Mouse (Mus musculus) urinary bladder, postnatal 14 days (tissue): ENCODE results near the gene Ap5m1.
A peak's percentile ranks its signal among the peaks of the same experiment; 100 is the strongest.
"Not testable (repeated sequence)": the region's sequence is repeated elsewhere in the genome, so short reads cannot be mapped to it uniquely, and the experiment has no call there.

ENCODE experiments used
- DNase-seq: peaks from one replicate; pipeline ENCODE4 v3.0.0; 2021; ENCODE audit warnings: low spot score

The Ap5m1 gene

GRCm38 (mm10) chr14:49065529-49066273, at the start of gene Ap5m1:
Gene Ap5m1, plus strand, starts transcription at chr14:49066097.
- peak; percentile 28 for DNase-seq

GRCm38 (mm10) chr14:49019765-49020164, 46.1 kb upstream of the Ap5m1 start:
- no peak for DNase-seq

GRCm38 (mm10) chr14:49027040-49027778, 38.7 kb upstream of the Ap5m1 start:
- DNase-seq = no peak

- no peak for DNase-seq
Measured at GRCm38 (mm10) chr14:49027779-49028368, 38.0 kb upstream of the Ap5m1 start.

GRCm38 (mm10) chr14:49028991-49029390, 36.9 kb upstream of the Ap5m1 start:
- DNase-seq = no peak

GRCm38 (mm10) chr14:49045610-49046009, 20.3 kb upstream of the Ap5m1 start:
- DNase-seq = no peak

DNA sequence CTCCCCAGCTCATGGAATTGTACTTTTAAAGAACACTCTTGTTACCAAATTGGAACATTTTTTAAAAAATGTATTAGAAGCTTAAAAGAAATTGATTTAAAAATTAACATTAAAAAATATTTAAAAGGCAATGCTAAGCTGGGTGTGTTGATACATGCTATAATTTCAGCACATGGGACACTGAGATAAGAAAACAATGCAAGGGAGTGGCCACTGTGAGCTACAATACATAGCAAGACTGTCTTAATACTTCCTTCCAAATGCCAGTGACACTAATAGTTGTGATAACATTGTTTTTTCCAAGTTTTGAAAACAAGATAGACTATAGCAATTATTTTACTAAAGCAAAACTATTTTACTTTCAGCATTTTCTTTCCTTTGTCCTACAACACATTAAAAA, 16.4 kb upstream of the Ap5m1 start:
- no peak for DNase-seq

DNA sequence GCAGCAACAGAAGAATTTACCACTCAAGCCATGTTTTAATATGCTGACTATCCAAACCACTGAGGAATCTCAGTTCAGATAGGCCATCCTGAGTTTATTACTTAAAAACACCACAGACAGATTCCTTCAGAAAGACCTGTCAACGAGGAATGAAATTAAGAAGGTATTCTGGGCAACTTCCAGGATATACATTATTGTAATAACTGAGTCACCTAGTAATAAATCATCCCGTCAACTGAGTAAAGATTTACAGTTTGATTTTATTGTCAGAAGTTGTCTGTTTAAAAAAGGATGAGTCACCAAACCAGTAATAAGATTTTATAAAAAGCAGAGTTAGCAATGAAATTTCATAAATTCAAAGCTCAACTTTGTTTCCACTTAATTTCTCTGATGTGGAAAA, 2.1 kb upstream of the Ap5m1 start:
- DNase-seq = no peak

GRCm38 (mm10) chr14:49066274-49066823, 452 bp downstream of the Ap5m1 start, which contains the start of gene Exoc5:
Gene Exoc5, minus strand, starts transcription at chr14:49066653.
- peak; percentile 97 for DNase-seq

DNA sequence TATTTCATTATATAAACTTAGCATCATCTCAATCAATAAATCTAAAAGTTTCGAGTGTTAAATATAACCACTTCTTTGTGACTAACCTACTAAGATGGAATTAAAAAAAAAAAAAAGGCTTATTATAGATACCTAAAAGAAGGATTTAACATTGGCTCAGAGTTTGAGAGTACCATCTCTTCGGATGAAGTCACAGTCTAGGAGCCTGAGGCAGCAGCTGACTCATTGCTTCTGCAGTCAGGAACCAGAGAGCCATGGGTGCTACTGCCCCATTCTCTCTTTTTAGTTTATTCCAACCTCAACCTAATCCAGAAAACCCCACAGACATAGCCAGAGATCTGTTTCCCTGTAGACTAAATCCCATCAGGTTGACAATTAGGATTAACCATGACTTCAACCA, 6.9 kb downstream of the Ap5m1 start:
- no peak for DNase-seq

GRCm38 (mm10) chr14:49073896-49074295, 8.0 kb downstream of the Ap5m1 start:
- no peak for DNase-seq

- no peak for DNase-seq
Measured at GRCm38 (mm10) chr14:49074361-49074760, 8.5 kb downstream of the Ap5m1 start.

DNA sequence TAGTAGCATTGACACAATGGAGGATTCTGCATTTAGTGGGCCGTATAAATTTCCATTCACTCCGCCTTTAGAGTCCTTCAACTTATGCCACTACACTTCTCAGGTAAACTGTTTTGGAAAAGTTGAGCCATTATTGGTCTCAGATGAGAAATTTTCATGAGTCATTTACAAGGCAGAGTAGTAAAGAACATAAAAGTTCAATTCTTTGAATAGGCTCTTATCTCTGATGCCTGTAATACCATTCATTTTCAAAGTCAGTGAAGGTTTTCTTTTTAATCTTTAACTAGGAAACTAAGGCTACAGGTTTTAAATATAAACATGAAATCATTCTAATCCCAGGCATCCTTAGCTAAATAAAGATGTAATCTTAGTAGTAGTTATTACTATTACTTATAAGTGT, 12.9 kb downstream of the Ap5m1 start:
- no peak for DNase-seq

DNA sequence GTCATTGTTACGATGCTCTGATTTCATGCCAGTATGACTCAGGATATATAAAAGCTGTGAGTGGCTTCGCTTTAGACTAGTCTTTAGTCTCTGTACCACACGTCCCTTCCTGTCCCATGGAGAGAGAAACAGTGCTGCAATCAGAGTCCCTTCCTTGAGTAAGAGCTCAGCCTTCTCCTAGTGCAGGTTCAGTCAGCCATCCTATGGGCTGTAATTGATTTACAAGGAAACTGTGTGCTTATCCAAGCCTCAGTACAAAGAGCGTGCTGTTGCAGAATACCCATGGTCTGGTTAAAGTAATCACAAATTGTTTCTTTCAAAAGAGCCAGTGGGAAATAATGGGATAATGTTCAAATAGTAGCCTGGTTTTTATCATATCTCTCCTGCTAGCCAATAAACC, 20.6 kb downstream of the Ap5m1 start:
- no peak for DNase-seq

GRCm38 (mm10) chr14:49088155-49089048, 22.5 kb downstream of the Ap5m1 start:
- no peak for DNase-seq

DNA sequence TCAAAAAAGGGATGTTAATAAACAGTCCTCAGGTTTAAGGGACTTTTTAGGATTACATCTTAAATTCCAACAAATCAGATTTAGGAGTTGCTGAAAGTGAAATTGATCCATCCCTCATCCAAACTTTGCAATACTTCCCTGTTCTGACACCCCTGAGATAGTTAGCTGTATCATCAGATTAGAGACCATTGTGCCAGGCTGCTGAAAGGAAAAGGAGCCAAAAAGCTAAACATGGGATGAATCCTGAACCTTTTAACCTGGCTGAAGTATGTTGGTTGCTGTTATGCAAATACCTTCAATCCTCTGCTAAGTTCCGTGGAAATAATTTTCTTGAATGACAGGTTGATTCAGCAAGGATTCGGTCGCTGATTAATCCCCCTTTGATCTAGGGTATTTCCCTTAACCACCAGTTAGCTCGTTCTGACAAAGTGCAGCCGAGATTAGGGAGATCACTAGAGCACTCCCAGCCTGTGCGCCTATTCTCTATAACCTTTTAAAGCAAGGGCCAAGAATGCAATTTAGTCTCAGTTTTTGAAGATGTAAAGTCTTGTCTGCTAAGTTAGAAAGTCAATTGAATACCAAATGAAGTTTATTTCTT, 23.7 kb downstream of the Ap5m1 start:
- DNase-seq = no peak

DNA sequence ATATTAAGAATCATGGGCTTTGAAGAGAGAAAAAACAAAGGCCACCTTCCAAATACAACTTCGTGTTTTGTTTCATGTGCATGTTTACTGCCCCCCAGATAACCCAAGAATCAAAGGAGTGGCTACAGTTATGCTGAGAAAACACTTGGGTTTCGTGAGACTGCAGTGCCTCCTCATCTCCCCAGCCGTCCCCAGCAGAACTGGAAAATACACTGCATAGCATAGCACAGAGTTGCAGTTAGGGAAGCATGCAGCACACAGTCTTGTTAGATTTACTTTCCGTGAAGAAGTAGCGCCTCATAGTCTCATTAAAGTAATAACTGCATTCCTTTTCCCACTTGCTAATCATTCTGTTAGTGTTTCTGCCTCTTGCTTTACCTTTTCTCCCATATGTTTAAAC, 24.2 kb downstream of the Ap5m1 start:
- DNase-seq = no peak

DNA sequence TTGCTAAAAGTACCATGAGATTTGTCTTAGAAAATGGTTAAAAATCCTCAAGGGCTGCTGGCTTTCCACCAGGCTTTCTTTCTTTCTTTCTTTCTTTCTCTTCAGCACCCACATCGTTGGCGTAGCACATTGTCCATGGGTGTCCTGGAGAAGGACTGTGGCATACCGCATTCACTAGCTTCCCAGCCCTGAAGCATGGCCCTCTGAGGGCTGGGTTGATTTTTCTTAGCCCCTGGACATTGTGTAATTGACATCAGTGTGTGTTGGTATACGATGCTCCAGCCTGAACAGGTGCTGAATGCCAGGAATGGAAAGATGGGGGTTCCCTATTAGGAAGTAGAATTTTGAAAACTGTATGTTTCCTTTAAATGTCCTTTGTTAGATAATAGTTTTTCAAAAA, 25.4 kb downstream of the Ap5m1 start:
- no peak for DNase-seq

GRCm38 (mm10) chr14:49091755-49092154, 25.9 kb downstream of the Ap5m1 start:
- DNase-seq = not testable (repeated sequence)

DNA sequence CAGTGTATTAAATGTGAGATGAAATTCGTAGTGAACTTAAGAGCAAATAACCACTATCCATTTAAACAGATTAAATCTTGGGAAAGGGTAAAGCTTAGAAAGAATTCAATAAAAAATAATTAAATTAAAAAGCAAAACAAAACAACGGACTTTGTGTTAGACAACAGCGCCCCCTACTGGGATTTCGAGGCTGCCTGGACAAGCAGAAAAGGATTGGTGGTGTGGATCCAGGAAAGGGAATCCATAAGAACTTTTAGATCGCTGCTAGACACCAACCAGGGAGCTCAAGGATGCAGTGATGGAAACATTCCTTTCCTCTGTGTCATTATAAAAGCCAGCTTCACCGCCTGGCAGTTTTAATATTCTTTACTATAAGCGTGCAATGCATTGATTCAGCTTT, 52.5 kb downstream of the Ap5m1 start:
- peak; percentile 74 for DNase-seq

GRCm38 (mm10) chr14:49121723-49122122, 55.8 kb downstream of the Ap5m1 start:
- no peak for DNase-seq
